Mouse (Mus musculus): ENCODE measurements around the gene Ndufs5. TPM values are rescaled to one million over a fixed set of nuclear protein-coding genes. Genes with fewer than 3 reads are reported as not detected.

Gene Ndufs5
- polyA plus RNA-seq, 1 experiment from 2014 or later, result 257 TPM

- no peak for DNase-seq
- WGBS (ENCODE audit: insufficient replicate concordance), result 90% methylated on average over 2 of the region's 2 CpGs
Observed at GRCm38 (mm10) chr4:123705340-123705739, 12.7 kb downstream of the Ndufs5 start.

GRCm38 (mm10) chr4:123693384-123693783 lies 24.6 kb downstream of the Ndufs5 start:
- H3K9me3 ChIP-seq (ENCODE audit: low read length), result no peaks in the 10 kb centered on the region
- no peaks in the 10 kb centered on the region for H3K36me3 ChIP-seq (replicated peaks; ENCODE audit: insufficient read depth, low read length)
- no peak overlapping the region for H3K9ac ChIP-seq (replicated peaks)
- no peak overlapping the region for H3K4me2 ChIP-seq (ENCODE audit: low read depth, low read length)
- H3K4me1 ChIP-seq (ENCODE audit: insufficient read depth), result no peaks in the 10 kb centered on the region
- TF ChIP-seq EP300 (IDR thresholded peaks at IDR 0.05; ENCODE audit: low read depth) (no peak), CTCF (IDR thresholded peaks at IDR 0.05; ENCODE audit: low read depth) (no peak)
- no peak for ATAC-seq
- H3K27me3 ChIP-seq (ENCODE audit: insufficient read depth, low read length), result no peaks in the 10 kb centered on the region
- no peak overlapping the region for H3K27ac ChIP-seq (ENCODE audit: low read depth)
- WGBS (ENCODE audit: insufficient replicate concordance), result 80% methylated on average over 12 of the region's 12 CpGs
- H3K4me3 ChIP-seq (ENCODE audit: low read depth, low read length), result no peak overlapping the region
- DNase-seq, result no peak

More at GRCm38 (mm10) chr4:123705340-123705739, 12.7 kb downstream of the Ndufs5 start:
- no peak overlapping the region for H3K9ac ChIP-seq (replicated peaks)
- ATAC-seq, result no peak
- no peak overlapping the region for H3K4me3 ChIP-seq (ENCODE audit: low read depth, low read length)
- H3K4me1 ChIP-seq (ENCODE audit: insufficient read depth), result no peaks in the 10 kb centered on the region
- H3K36me3 ChIP-seq (replicated peaks; ENCODE audit: insufficient read depth, low read length), result no peaks in the 10 kb centered on the region
- TF ChIP-seq EP300 (IDR thresholded peaks at IDR 0.05; ENCODE audit: low read depth), result no peak
- no peak for TF ChIP-seq CTCF (IDR thresholded peaks at IDR 0.05; ENCODE audit: low read depth)
- H3K4me2 ChIP-seq (ENCODE audit: low read depth, low read length), result no peak overlapping the region
- no peak overlapping the region for H3K27ac ChIP-seq (ENCODE audit: low read depth)
- H3K27me3 ChIP-seq (ENCODE audit: insufficient read depth, low read length), result no peaks in the 10 kb centered on the region
- no peaks in the 10 kb centered on the region for H3K9me3 ChIP-seq (ENCODE audit: low read length)

GRCm38 (mm10) chr4:123692071-123692470 lies 25.9 kb downstream of the Ndufs5 start:
- no peak for ATAC-seq
- WGBS (ENCODE audit: insufficient replicate concordance), result 81% methylated on average over 3 of the region's 3 CpGs
- no peak overlapping the region for H3K9ac ChIP-seq (replicated peaks)

GRCm38 (mm10) chr4:123690311-123690710 lies 27.7 kb downstream of the Ndufs5 start:
- peaks cover 20% of the 10 kb centered on the region for H3K27me3 ChIP-seq (ENCODE audit: insufficient read depth, low read length)
- ATAC-seq (no peak), DNase-seq (no peak)
- no peak for TF ChIP-seq EP300 (IDR thresholded peaks at IDR 0.05; ENCODE audit: low read depth)
- TF ChIP-seq CTCF (IDR thresholded peaks at IDR 0.05; ENCODE audit: low read depth), result no peak
- no peak overlapping the region for H3K4me2 ChIP-seq (ENCODE audit: low read depth, low read length)
- no peak overlapping the region for H3K4me3 ChIP-seq (ENCODE audit: low read depth, low read length)
- H3K9ac ChIP-seq (replicated peaks), result no peak overlapping the region
- H3K4me1 ChIP-seq (ENCODE audit: insufficient read depth), result 0 out of 2 replicates have a peak, but pooled peaks cover 3% of the 10 kb centered on the region
- H3K27ac ChIP-seq (ENCODE audit: low read depth), result no peak overlapping the region
- WGBS (ENCODE audit: insufficient replicate concordance), result 81% methylated on average over 10 of the region's 10 CpGs
- H3K36me3 ChIP-seq (replicated peaks; ENCODE audit: insufficient read depth, low read length), result no peaks in the 10 kb centered on the region
- H3K9me3 ChIP-seq (ENCODE audit: low read length), result no peaks in the 10 kb centered on the region

More at GRCm38 (mm10) chr4:123692071-123692470, 25.9 kb downstream of the Ndufs5 start:
- Histone ChIP-seq H3K4me2 (ENCODE audit: low read depth, low read length) (no peak overlapping the region), H3K4me1 (ENCODE audit: insufficient read depth) (no peaks in the 10 kb centered on the region), H3K27ac (ENCODE audit: low read depth) (no peak overlapping the region), H3K9me3 (ENCODE audit: low read length) (no peaks in the 10 kb centered on the region), H3K36me3 (replicated peaks; ENCODE audit: insufficient read depth, low read length) (no peaks in the 10 kb centered on the region), H3K4me3 (ENCODE audit: low read depth, low read length) (no peak overlapping the region), H3K27me3 (ENCODE audit: insufficient read depth, low read length) (peaks cover 4% of the 10 kb centered on the region; the same call in 1 of the 2 replicates)
- TF ChIP-seq CTCF (IDR thresholded peaks at IDR 0.05; ENCODE audit: low read depth), result no peak
- no peak for TF ChIP-seq EP300 (IDR thresholded peaks at IDR 0.05; ENCODE audit: low read depth)
- DNase-seq, result no peak

GRCm38 (mm10) chr4:123687025-123687781 lies 30.8 kb downstream of the Ndufs5 start:
- under 1% methylated on average over 23 of the region's 89 CpGs for WGBS (ENCODE audit: insufficient replicate concordance)
- peak overlapping the region; percentile 64 for H3K4me3 ChIP-seq (ENCODE audit: low read depth, low read length)
- TF ChIP-seq EP300 (IDR thresholded peaks at IDR 0.05; ENCODE audit: low read depth) (no peak), CTCF (IDR thresholded peaks at IDR 0.05; ENCODE audit: low read depth) (no peak)
- no peaks in the 10 kb centered on the region for H3K36me3 ChIP-seq (replicated peaks; ENCODE audit: insufficient read depth, low read length)
- peak overlapping the region; percentile 30; the same call in 1 of the 2 replicates for H3K27ac ChIP-seq (ENCODE audit: low read depth)
- ATAC-seq (peak; percentile 72), DNase-seq (peak; percentile 64)
- H3K9me3 ChIP-seq (ENCODE audit: low read length), result no peaks in the 10 kb centered on the region
- H3K27me3 ChIP-seq (ENCODE audit: insufficient read depth, low read length), result peaks cover 23% of the 10 kb centered on the region
- peak overlapping the region; percentile 91 for H3K4me2 ChIP-seq (ENCODE audit: low read depth, low read length)
- 0 out of 2 replicates have a peak, but pooled peaks cover 3% of the 10 kb centered on the region for H3K4me1 ChIP-seq (ENCODE audit: insufficient read depth)
- peak overlapping the region; percentile 60 for H3K9ac ChIP-seq (replicated peaks)

GRCm38 (mm10) chr4:123686368-123687024 lies 31.5 kb downstream of the Ndufs5 start:
- Histone ChIP-seq H3K9me3 (ENCODE audit: low read length) (no peaks in the 10 kb centered on the region), H3K27ac (ENCODE audit: low read depth) (0 out of 2 replicates have a peak overlapping the region, but pooled peaks have one; percentile 30), H3K4me1 (ENCODE audit: insufficient read depth) (0 out of 2 replicates have a peak, but pooled peaks cover 3% of the 10 kb centered on the region), H3K4me3 (ENCODE audit: low read depth, low read length) (peak overlapping the region; percentile 64), H3K9ac (replicated peaks) (peak overlapping the region; percentile 60), H3K27me3 (ENCODE audit: insufficient read depth, low read length) (peaks cover 23% of the 10 kb centered on the region), H3K36me3 (replicated peaks; ENCODE audit: insufficient read depth, low read length) (no peaks in the 10 kb centered on the region), H3K4me2 (ENCODE audit: low read depth, low read length) (peak overlapping the region; percentile 91)
- ATAC-seq (peak; percentile 38; the same call in 1 of the 2 replicates), DNase-seq (no peak)
- WGBS (ENCODE audit: insufficient replicate concordance), result 5% methylated on average over 33 of the region's 56 CpGs
- TF ChIP-seq CTCF (IDR thresholded peaks at IDR 0.05; ENCODE audit: low read depth) (0 out of 2 replicates have a peak, but pooled peaks have one; percentile 6), EP300 (IDR thresholded peaks at IDR 0.05; ENCODE audit: low read depth) (no peak)

Measured in liver, postnatal 0 days (tissue).